Mouse (Mus musculus): Measurements from ENCODE around the gene Wipf1. TPM values are rescaled to one million over a fixed set of nuclear protein-coding genes. Genes with fewer than 3 reads are reported as not detected.

Wipf1 gene
- polyA plus RNA-seq, 1 experiment from 2014 or later: 7.8 TPM

GRCm38 (mm10) chr2:73385172-73385571, 144.4 kb downstream of the Wipf1 start:
- WGBS (ENCODE audit: insufficient replicate concordance): 80% methylated on average over 4 of the region's 4 CpGs
- Histone ChIP-seq H3K27me3 (ENCODE audit: control insufficient read depth, insufficient read depth, low read length) (no peaks in the 10 kb centered on the region), H3K4me1 (ENCODE audit: control insufficient read depth, insufficient read depth, low read length) (peaks cover 5% of the 10 kb centered on the region), H3K9me3 (replicated peaks; ENCODE audit: control insufficient read depth, low read length) (no peaks in the 10 kb centered on the region), H3K36me3 (ENCODE audit: control insufficient read depth, insufficient read depth, low read length) (no peaks in the 10 kb centered on the region), H3K9ac (ENCODE audit: low read depth, low read length) (no peak overlapping the region), H3K27ac (ENCODE audit: low read depth, low read length) (no peak overlapping the region), H3K4me3 (ENCODE audit: low read depth, low read length) (no peak overlapping the region), H3K4me2 (peak overlapping the region; percentile 100)
- no peak for ATAC-seq (replicated peaks; ENCODE audit: insufficient number of reproducible peaks, low FRiP score, low TSS enrichment)

DNA sequence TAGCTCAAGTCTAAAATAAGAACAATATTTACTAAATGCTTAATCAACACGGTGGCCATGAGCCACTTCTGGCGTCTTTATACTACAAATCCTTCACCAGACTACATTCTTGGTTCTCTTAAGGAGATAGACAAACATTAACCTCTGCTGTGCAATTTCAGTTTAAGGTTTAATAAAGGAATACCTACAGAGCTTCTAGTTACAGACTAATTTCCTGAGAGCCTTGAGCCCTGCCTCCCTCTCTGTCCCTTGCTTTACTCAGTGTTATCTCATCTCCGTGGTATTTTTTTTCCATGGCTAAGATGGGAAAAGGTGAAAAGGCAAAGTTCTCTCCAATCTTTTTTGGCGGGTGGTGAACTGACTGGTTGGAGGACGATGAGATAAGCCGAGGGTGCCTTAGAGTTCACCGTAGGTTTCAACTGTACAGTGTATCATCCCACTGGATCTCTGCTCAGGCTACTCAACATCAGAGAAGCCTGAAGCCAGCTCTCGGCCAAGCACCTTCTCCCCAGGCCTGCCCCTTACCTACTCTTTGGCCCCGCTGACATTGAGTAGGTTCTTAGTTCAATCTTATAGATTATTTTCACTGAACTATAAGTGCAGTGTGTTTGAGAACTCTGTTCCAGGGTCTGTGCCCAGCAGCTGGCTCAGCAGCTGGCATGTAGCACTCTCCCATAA, 149.1 kb downstream of the Wipf1 start:
- no peaks in the 10 kb centered on the region for H3K9me3 ChIP-seq (replicated peaks; ENCODE audit: control insufficient read depth, low read length)
- 48% methylated on average over 9 of the region's 9 CpGs for WGBS (ENCODE audit: insufficient replicate concordance)
- no peak overlapping the region for H3K27ac ChIP-seq (ENCODE audit: low read depth, low read length)
- no peak for ATAC-seq (replicated peaks; ENCODE audit: insufficient number of reproducible peaks, low FRiP score, low TSS enrichment)
- no peak overlapping the region for H3K9ac ChIP-seq (ENCODE audit: low read depth, low read length)
- H3K36me3 ChIP-seq (ENCODE audit: control insufficient read depth, insufficient read depth, low read length): no peaks in the 10 kb centered on the region
- H3K27me3 ChIP-seq (ENCODE audit: control insufficient read depth, insufficient read depth, low read length): no peaks in the 10 kb centered on the region
- peaks cover under 1% of the 10 kb centered on the region for H3K4me1 ChIP-seq (ENCODE audit: control insufficient read depth, insufficient read depth, low read length)
- H3K4me3 ChIP-seq (ENCODE audit: low read depth, low read length): no peak overlapping the region
- H3K4me2 ChIP-seq: no peak overlapping the region

DNA sequence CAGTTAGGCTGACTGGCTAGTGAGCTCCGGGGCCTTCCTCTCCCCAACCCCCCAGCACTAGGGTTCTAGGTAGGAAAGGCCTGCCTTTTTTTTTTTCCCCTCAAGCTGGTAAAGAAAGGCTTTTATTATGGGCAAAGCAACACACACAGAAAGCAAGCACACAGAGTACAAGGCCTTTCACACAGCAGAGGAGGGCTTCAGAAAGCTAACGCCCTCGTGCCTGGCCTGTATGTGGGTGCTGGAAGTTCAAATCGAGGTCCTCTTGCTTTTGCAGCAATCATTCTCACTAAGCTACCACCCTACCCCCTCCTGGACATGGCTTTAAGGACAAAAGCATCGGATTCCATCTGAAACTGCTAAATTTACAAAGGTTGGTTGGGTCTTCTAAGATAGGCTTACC, 149.9 kb downstream of the Wipf1 start:
- no peaks in the 10 kb centered on the region; the same call in 1 of the 2 replicates for H3K4me1 ChIP-seq (ENCODE audit: control insufficient read depth, insufficient read depth, low read length)
- no peak for ATAC-seq (replicated peaks; ENCODE audit: insufficient number of reproducible peaks, low FRiP score, low TSS enrichment)
- H3K4me3 ChIP-seq (ENCODE audit: low read depth, low read length): no peak overlapping the region
- H3K36me3 ChIP-seq (ENCODE audit: control insufficient read depth, insufficient read depth, low read length): no peaks in the 10 kb centered on the region
- H3K27ac ChIP-seq (ENCODE audit: low read depth, low read length): no peak overlapping the region
- no peaks in the 10 kb centered on the region for H3K27me3 ChIP-seq (ENCODE audit: control insufficient read depth, insufficient read depth, low read length)
- 81% methylated on average over 5 of the region's 5 CpGs for WGBS (ENCODE audit: insufficient replicate concordance)
- H3K9me3 ChIP-seq (replicated peaks; ENCODE audit: control insufficient read depth, low read length): no peaks in the 10 kb centered on the region
- no peak overlapping the region for H3K4me2 ChIP-seq
- H3K9ac ChIP-seq (ENCODE audit: low read depth, low read length): no peak overlapping the region

Other genes with a start within 250 kb of the Wipf1 start
- 12.5 and 17.5 TPM in 2 replicates for gene Scrn3, start 217.1 kb downstream of the Wipf1 start, polyA plus RNA-seq (2014; fragmentation: Nextera tagmentation; extraction: Ambion mirVana)
- 17.1 and 17.6 TPM in 2 replicates for gene Cir1, start 217.0 kb downstream of the Wipf1 start, polyA plus RNA-seq (2014; fragmentation: Nextera tagmentation; extraction: Ambion mirVana)
- gene Gpr155, start 143.2 kb downstream of the Wipf1 start, polyA plus RNA-seq (2014; fragmentation: Nextera tagmentation; extraction: Ambion mirVana): 4.9 and 5.8 TPM in 2 replicates
- 0.15 and 0.33 TPM in 2 replicates for gene Chrna1, start 50.6 kb upstream of the Wipf1 start, polyA plus RNA-seq (2014; fragmentation: Nextera tagmentation; extraction: Ambion mirVana)
- gene Chn1, start 245.6 kb upstream of the Wipf1 start, polyA plus RNA-seq (2014; fragmentation: Nextera tagmentation; extraction: Ambion mirVana): 21.4 and 21.5 TPM in 2 replicates